Comparison of ENCODE assay signal across 7 mouse cellular contexts in the genomic region with DNA sequence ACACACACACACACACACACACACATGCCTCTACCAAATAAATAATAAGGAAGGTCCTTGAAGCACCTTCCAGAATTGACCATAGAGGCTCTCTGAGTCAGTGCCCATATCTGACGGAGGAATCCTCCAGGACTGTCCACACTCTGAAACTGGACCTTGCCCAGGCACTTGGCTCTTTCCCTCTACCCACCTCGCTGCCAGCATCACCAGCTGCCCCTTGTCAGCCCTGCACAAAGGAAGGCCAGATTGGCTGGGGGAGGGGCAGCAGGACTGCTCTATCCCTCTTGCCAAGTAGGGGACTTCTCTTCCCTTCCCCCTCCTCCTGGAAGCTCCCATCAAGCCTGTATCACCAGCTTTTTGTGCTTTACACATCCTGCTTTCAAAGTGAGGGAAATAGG. TPM values are rescaled to one million over a fixed set of nuclear protein-coding genes. Genes with fewer than 3 reads are reported as not detected.
DNase-seq lines count a peak whose midpoint lies in the region; ATAC-seq and TF ChIP-seq lines count a peak whose summit lies in the region.

No protein-coding gene starts in this region.

- dilution Hi-C loops in CH12.LX (cut with MboI; ENCODE audit: extremely low pct_ligation_motif_present, extremely low pct_unique_long_range_greater_than_20kb, low sequenced_read_pairs), result no loop called here

- DNase-seq in CH12.LX (ENCODE audit: extremely low read depth) (peak; percentile 22), NIH3T3 (ENCODE audit: low read depth) (peak; percentile 5)
- peak; percentile 52 for DNase-seq in hindbrain, embryonic 11.5 days (ENCODE audit: low spot score)
- DNase-seq in lung, embryonic 14.5 days, result peak; percentile 67
- peak; percentile 18 for DNase-seq in skeletal muscle tissue, adult 2 months (ENCODE audit: low read depth, low spot score)
- DNase-seq in thymus, postnatal 0 days (ENCODE audit: low spot score), result no peak

- peak overlapping the region; percentile 85 for H3K27ac ChIP-seq in CH12.LX (ENCODE audit: insufficient read depth, low read depth)
- peak overlapping the region; percentile 70 for H3K27ac ChIP-seq in forebrain, embryonic 13.5 days
- H3K27ac ChIP-seq in hindbrain, embryonic 11.5 days (ENCODE audit: low read depth, low read length), result no peak overlapping the region
- no peak overlapping the region for H3K27ac ChIP-seq in lung, embryonic 14.5 days (ENCODE audit: low read depth)

- no peak overlapping the region for H3K9ac ChIP-seq in CH12.LX (ENCODE audit: insufficient read depth, low read depth)
- no peak overlapping the region for H3K9ac ChIP-seq in forebrain, embryonic 13.5 days
- H3K9ac ChIP-seq in hindbrain, embryonic 11.5 days (ENCODE audit: low read depth, low read length), result no peak overlapping the region
- H3K9ac ChIP-seq in lung, embryonic 14.5 days, result no peak overlapping the region

- peak overlapping the region; percentile 70 for H3K4me2 ChIP-seq in CH12.LX (ENCODE audit: insufficient read depth, low read depth, poor library complexity, severe bottlenecking)
- H3K4me2 ChIP-seq in forebrain, embryonic 13.5 days, result no peak overlapping the region
- no peak overlapping the region for H3K4me2 ChIP-seq in hindbrain, embryonic 11.5 days (replicated peaks; ENCODE audit: low read depth, low read length)
- no peak overlapping the region for H3K4me2 ChIP-seq in lung, embryonic 14.5 days

- H3K36me3 ChIP-seq in CH12.LX (replicated peaks in 1 of 2; ENCODE audit: control insufficient read depth in 1 of 2, insufficient read depth in 1 of 2, low read length in 1 of 2), result no peaks in the 10 kb centered on the region
- H3K36me3 ChIP-seq in forebrain, embryonic 13.5 days (ENCODE audit: poor library complexity, severe bottlenecking), result no peaks in the 10 kb centered on the region
- no peaks in the 10 kb centered on the region for H3K36me3 ChIP-seq in hindbrain, embryonic 11.5 days (ENCODE audit: control insufficient read depth, insufficient read depth, low read length)
- no peaks in the 10 kb centered on the region for H3K36me3 ChIP-seq in lung, embryonic 14.5 days (ENCODE audit: insufficient read depth)

- no peak for TF ChIP-seq CTCF in CH12.LX (conservative IDR thresholded peaks at IDR 0.05 in 1 of 2, IDR thresholded peaks at IDR 0.05 in 1 of 2; ENCODE audit: low read depth in 2 of 2, low read length in 2 of 2)
- TF ChIP-seq CTCF in lung, embryonic 14.5 days (IDR thresholded peaks at IDR 0.05; ENCODE audit: low read depth), result no peak

- in situ Hi-C loops in CH12.LX (cut with MboI; ENCODE audit: low pct_ligation_motif_present, low pct_unique_long_range_greater_than_20kb, low sequenced_read_pairs), result no loop called here

- H3K79me2 ChIP-seq in CH12.LX (replicated peaks; ENCODE audit: control insufficient read depth, extremely low read depth, insufficient read depth, poor library complexity, severe bottlenecking), result no peaks in the 10 kb centered on the region

- no peak; the same call in 1 of the 2 replicates for TF ChIP-seq EP300 in CH12.LX (IDR thresholded peaks at IDR 0.05; ENCODE audit: low read length)

- no peak overlapping the region for H3K4me3 ChIP-seq in CH12.LX (replicated peaks in 1 of 3; ENCODE audit: low read depth in 2 of 3, low read length in 2 of 3, poor library complexity in 1 of 3)
- H3K4me3 ChIP-seq in forebrain, embryonic 13.5 days, result no peak overlapping the region
- no peak overlapping the region for H3K4me3 ChIP-seq in hindbrain, embryonic 11.5 days (ENCODE audit: low read depth, low read length)
- no peak overlapping the region for H3K4me3 ChIP-seq in lung, embryonic 14.5 days (ENCODE audit: low read depth, low read length)

- WGBS in forebrain, embryonic 13.5 days, result 28% methylated on average over 2 of the region's 2 CpGs
- 48% methylated on average over 2 of the region's 2 CpGs for WGBS in hindbrain, embryonic 11.5 days
- 32% methylated on average over 2 of the region's 2 CpGs for WGBS in lung, embryonic 14.5 days

- no peak for TF ChIP-seq POLR2A in CH12.LX (IDR thresholded peaks at IDR 0.05; ENCODE audit: low read depth, low read length)

- peaks cover 2% of the 10 kb centered on the region for H3K9me3 ChIP-seq in CH12.LX (replicated peaks; ENCODE audit: low read length)
- no peaks in the 10 kb centered on the region for H3K9me3 ChIP-seq in forebrain, embryonic 13.5 days (replicated peaks)
- H3K9me3 ChIP-seq in hindbrain, embryonic 11.5 days (ENCODE audit: control insufficient read depth, low read length), result no peaks in the 10 kb centered on the region
- H3K9me3 ChIP-seq in lung, embryonic 14.5 days (ENCODE audit: low read depth, low read length), result no peaks in the 10 kb centered on the region

- no peaks in the 10 kb centered on the region for H3K27me3 ChIP-seq in CH12.LX (replicated peaks)
- 0 out of 2 replicates have a peak, but pooled peaks cover 1% of the 10 kb centered on the region for H3K27me3 ChIP-seq in forebrain, embryonic 13.5 days
- no peaks in the 10 kb centered on the region for H3K27me3 ChIP-seq in hindbrain, embryonic 11.5 days (ENCODE audit: control insufficient read depth, insufficient read depth, low read length)
- H3K27me3 ChIP-seq in lung, embryonic 14.5 days (ENCODE audit: insufficient read depth, low read length), result no peaks in the 10 kb centered on the region

- TF ChIP-seq RAD21 in CH12.LX (IDR thresholded peaks at IDR 0.05; ENCODE audit: low read depth, low read length), result no peak

- ATAC-seq in forebrain, embryonic 13.5 days, result peak; percentile 87
- peak; percentile 59 for ATAC-seq in hindbrain, embryonic 11.5 days (ENCODE audit: low FRiP score)
- ATAC-seq in lung, embryonic 14.5 days (ENCODE audit: insufficient read depth), result peak; percentile 68

- H3K4me1 ChIP-seq in CH12.LX (ENCODE audit: control insufficient read depth in 1 of 2, insufficient read depth in 2 of 2), result peaks cover 17 to 66% of the 10 kb centered on the region in 2 experiments
- peaks cover 38% of the 10 kb centered on the region for H3K4me1 ChIP-seq in forebrain, embryonic 13.5 days
- H3K4me1 ChIP-seq in hindbrain, embryonic 11.5 days (replicated peaks; ENCODE audit: control insufficient read depth, insufficient read depth, low read length), result no peaks in the 10 kb centered on the region
- peaks cover 5% of the 10 kb centered on the region; the same call in 1 of the 2 replicates for H3K4me1 ChIP-seq in lung, embryonic 14.5 days (ENCODE audit: insufficient read depth)

TF ChIP-seq in CH12.LX, 34 proteins besides CTCF, POLR2A, EP300 and RAD21:
- TF ChIP-seq MAZ (IDR thresholded peaks at IDR 0.05; ENCODE audit: low read depth, low read length), result no peak
- no peak for TF ChIP-seq UBTF (IDR thresholded peaks at IDR 0.05; ENCODE audit: low read depth, low read length)
- peak; percentile 7; the same call in 1 of the 2 replicates for TF ChIP-seq JUND (conservative IDR thresholded peaks at IDR 0.05; ENCODE audit: low read depth, low read length)
- TF ChIP-seq NELFE (IDR thresholded peaks at IDR 0.05; ENCODE audit: low read depth, low read length), result 0 out of 2 replicates have a peak, but pooled peaks have one; percentile 39
- 0 out of 2 replicates have a peak, but pooled peaks have one; percentile 7 for TF ChIP-seq MEF2A (IDR thresholded peaks at IDR 0.05; ENCODE audit: borderline replicate concordance, low read depth, low read length)
- TF ChIP-seq CHD2 (IDR thresholded peaks at IDR 0.05; ENCODE audit: low read length), result no peak; the same call in 1 of the 2 replicates
- TF ChIP-seq JUN (IDR thresholded peaks at IDR 0.05; ENCODE audit: insufficient read depth, low read depth, low read length), result no peak
- no peak; the same call in 1 of the 2 replicates for TF ChIP-seq MXI1 (IDR thresholded peaks at IDR 0.05; ENCODE audit: low read depth, low read length)
- TF ChIP-seq TBP (conservative IDR thresholded peaks at IDR 0.05; ENCODE audit: low read depth, low read length), result 0 out of 2 replicates have a peak, but pooled peaks have one; percentile 2
- no peak for TF ChIP-seq SIN3A (IDR thresholded peaks at IDR 0.05; ENCODE audit: low read length)
- 0 out of 2 replicates have a peak, but pooled peaks have one; percentile 43 for TF ChIP-seq ZMIZ1 (IDR thresholded peaks at IDR 0.05; ENCODE audit: low read depth, low read length)
- TF ChIP-seq E2F4 (IDR thresholded peaks at IDR 0.05; ENCODE audit: insufficient replicate concordance, low read depth, low read length), result 0 out of 2 replicates have a peak, but pooled peaks have one; percentile 2

RNA-seq across cellular contexts. Expression of a gene that starts 6.5 kb away (rescaled TPM):
- 14.8 and 16.7 TPM in 2 replicates for total RNA-seq in CH12.LX (2012; rRNA removed)
- 11.1 and 13.3 TPM in 2 replicates for total RNA-seq in CH12.LX (2014; rRNA removed)
- polyA plus RNA-seq in CH12.LX (2012; ENCODE audit: insufficient read length, low read depth), result 29.9 and 40.8 TPM in 2 replicates
- polyA plus RNA-seq in forebrain, embryonic 13.5 days (2015; fragmentation: Nextera tagmentation; extraction: Ambion mirVana), result 7.8 and 8.1 TPM in 2 replicates
- 2.5 and 5.1 TPM in 2 replicates for polyA plus RNA-seq in hindbrain, embryonic 11.5 days (2014; fragmentation: Nextera tagmentation; extraction: Ambion mirVana)
- 2.7 and 3.3 TPM in 2 replicates for polyA plus RNA-seq in lung, embryonic 14.5 days (2014; fragmentation: Nextera tagmentation; extraction: Ambion mirVana)
- polyA plus RNA-seq in thymus, postnatal 0 days (2015; fragmentation: Nextera tagmentation; extraction: Ambion mirVana), result 4.3 and 6.1 TPM in 2 replicates

Comparison
In these comparisons a context has a peak if more than half of its experiments do, and no peak if none do; other contexts are left out.
1. H3K27ac ChIP-seq: peak in CH12.LX (single experiment) and forebrain, embryonic 13.5 days (single experiment); none in hindbrain, embryonic 11.5 days (single experiment) and lung, embryonic 14.5 days (single experiment).
2. Peak in every context shown above with its lines, with median percentiles within 50 percentile points of each other: ATAC-seq.